Mouse (Mus musculus): ENCODE measurements around the gene Adamts17. TPM values are rescaled to one million over a fixed set of nuclear protein-coding genes. Genes with fewer than 3 reads are reported as not detected.

The Adamts17 gene
- polyA plus RNA-seq, 1 experiment from 2014 or later = 4.6 TPM

- Histone ChIP-seq H3K27me3 (ENCODE audit: control insufficient read depth, insufficient read depth, low read length) (no peaks in the 10 kb centered on the region), H3K4me3 (ENCODE audit: control insufficient read depth in 1 of 2, insufficient read depth in 1 of 2, low read depth in 1 of 2, low read length in 2 of 2) (no peak overlapping the region), H3K9ac (ENCODE audit: low read length) (no peak overlapping the region), H3K4me2 (ENCODE audit: low read length) (no peak overlapping the region), H3K4me1 (ENCODE audit: control insufficient read depth in 2 of 2, insufficient read depth in 2 of 2, low read length in 2 of 2) (no peaks in the 10 kb centered on the region; a peak in 1 of 4 replicates), H3K27ac (replicated peaks in 1 of 2; ENCODE audit: control insufficient read depth in 1 of 2, insufficient read depth in 1 of 2, low read depth in 2 of 2, low read length in 2 of 2) (no peak overlapping the region), H3K9me3 (ENCODE audit: control insufficient read depth, low read length) (no peaks in the 10 kb centered on the region), H3K36me3 (ENCODE audit: control insufficient read depth, insufficient read depth, low read length) (no peaks in the 10 kb centered on the region)
- WGBS = 69% methylated on average over 3 of the region's 3 CpGs
- ATAC-seq (ENCODE audit: insufficient number of reproducible peaks, insufficient read depth, low FRiP score, low read depth) = no peak
These were observed 150.0 kb downstream of the Adamts17 start for GRCm38 (mm10) chr7:66989357-66990045.

GRCm38 (mm10) chr7:66998821-66999220, 159.3 kb downstream of the Adamts17 start:
- WGBS = 59% methylated on average over 6 of the region's 6 CpGs
- H3K4me2 ChIP-seq (ENCODE audit: low read length) = no peak overlapping the region
- ATAC-seq (ENCODE audit: insufficient number of reproducible peaks, insufficient read depth, low FRiP score, low read depth) = no peak
- H3K36me3 ChIP-seq (ENCODE audit: control insufficient read depth, insufficient read depth, low read length) = no peaks in the 10 kb centered on the region
- H3K4me1 ChIP-seq (ENCODE audit: control insufficient read depth in 2 of 2, insufficient read depth in 2 of 2, low read length in 2 of 2) = 0 out of 4 replicates have a peak, but pooled peaks cover 0 to 4% of the 10 kb centered on the region in 2 experiments
- H3K9me3 ChIP-seq (ENCODE audit: control insufficient read depth, low read length) = no peaks in the 10 kb centered on the region
- H3K27ac ChIP-seq (replicated peaks in 1 of 2; ENCODE audit: control insufficient read depth in 1 of 2, insufficient read depth in 1 of 2, low read depth in 2 of 2, low read length in 2 of 2) = no peak overlapping the region
- H3K27me3 ChIP-seq (ENCODE audit: control insufficient read depth, insufficient read depth, low read length) = no peaks in the 10 kb centered on the region
- no peak overlapping the region for H3K4me3 ChIP-seq (ENCODE audit: control insufficient read depth in 1 of 2, insufficient read depth in 1 of 2, low read depth in 1 of 2, low read length in 2 of 2)
- H3K9ac ChIP-seq (ENCODE audit: low read length) = no peak overlapping the region

GRCm38 (mm10) chr7:67003648-67004047, 164.1 kb downstream of the Adamts17 start:
- Histone ChIP-seq H3K9me3 (ENCODE audit: control insufficient read depth, low read length) (peaks cover 10% of the 10 kb centered on the region), H3K36me3 (ENCODE audit: control insufficient read depth, insufficient read depth, low read length) (no peaks in the 10 kb centered on the region), H3K4me2 (ENCODE audit: low read length) (no peak overlapping the region), H3K27ac (replicated peaks in 1 of 2; ENCODE audit: control insufficient read depth in 1 of 2, insufficient read depth in 1 of 2, low read depth in 2 of 2, low read length in 2 of 2) (no peak overlapping the region), H3K9ac (ENCODE audit: low read length) (no peak overlapping the region), H3K27me3 (ENCODE audit: control insufficient read depth, insufficient read depth, low read length) (no peaks in the 10 kb centered on the region), H3K4me1 (ENCODE audit: control insufficient read depth in 2 of 2, insufficient read depth in 2 of 2, low read length in 2 of 2) (0 out of 4 replicates have a peak, but pooled peaks cover 0 to 3% of the 10 kb centered on the region in 2 experiments), H3K4me3 (ENCODE audit: control insufficient read depth in 1 of 2, insufficient read depth in 1 of 2, low read depth in 1 of 2, low read length in 2 of 2) (no peak overlapping the region)
- WGBS = 77% methylated on average over 1 of the region's 1 CpGs
- no peak for ATAC-seq (ENCODE audit: insufficient number of reproducible peaks, insufficient read depth, low FRiP score, low read depth)

GRCm38 (mm10) chr7:67004220-67004619, 164.7 kb downstream of the Adamts17 start:
- WGBS = 94% methylated on average over 5 of the region's 5 CpGs
- H3K4me3 ChIP-seq (ENCODE audit: control insufficient read depth in 1 of 2, insufficient read depth in 1 of 2, low read depth in 1 of 2, low read length in 2 of 2) = no peak overlapping the region
- no peak for ATAC-seq (ENCODE audit: insufficient number of reproducible peaks, insufficient read depth, low FRiP score, low read depth)
- H3K36me3 ChIP-seq (ENCODE audit: control insufficient read depth, insufficient read depth, low read length) = no peaks in the 10 kb centered on the region
- no peak overlapping the region for H3K27ac ChIP-seq (replicated peaks in 1 of 2; ENCODE audit: control insufficient read depth in 1 of 2, insufficient read depth in 1 of 2, low read depth in 2 of 2, low read length in 2 of 2)
- H3K9ac ChIP-seq (ENCODE audit: low read length) = no peak overlapping the region
- no peaks in the 10 kb centered on the region for H3K27me3 ChIP-seq (ENCODE audit: control insufficient read depth, insufficient read depth, low read length)
- no peaks in the 10 kb centered on the region for H3K4me1 ChIP-seq (ENCODE audit: control insufficient read depth in 2 of 2, insufficient read depth in 2 of 2, low read length in 2 of 2)
- no peak overlapping the region for H3K4me2 ChIP-seq (ENCODE audit: low read length)
- H3K9me3 ChIP-seq (ENCODE audit: control insufficient read depth, low read length) = peaks cover 13% of the 10 kb centered on the region

- Histone ChIP-seq H3K27ac (replicated peaks in 1 of 2; ENCODE audit: control insufficient read depth in 1 of 2, insufficient read depth in 1 of 2, low read depth in 2 of 2, low read length in 2 of 2) (no peak overlapping the region), H3K27me3 (ENCODE audit: control insufficient read depth, insufficient read depth, low read length) (no peaks in the 10 kb centered on the region)
- no peak for ATAC-seq (ENCODE audit: insufficient number of reproducible peaks, insufficient read depth, low FRiP score, low read depth)
These were observed 170.3 kb downstream of the Adamts17 start for GRCm38 (mm10) chr7:67009841-67010240.

GRCm38 (mm10) chr7:67012011-67012751, 172.6 kb downstream of the Adamts17 start:
- Histone ChIP-seq H3K9ac (ENCODE audit: low read length) (no peak overlapping the region), H3K9me3 (ENCODE audit: control insufficient read depth, low read length) (peaks cover 13% of the 10 kb centered on the region), H3K4me1 (ENCODE audit: control insufficient read depth in 2 of 2, insufficient read depth in 2 of 2, low read length in 2 of 2) (peaks cover 18 to 30% of the 10 kb centered on the region in 2 experiments), H3K27ac (replicated peaks in 1 of 2; ENCODE audit: control insufficient read depth in 1 of 2, insufficient read depth in 1 of 2, low read depth in 2 of 2, low read length in 2 of 2) (0 out of 4 replicates have a peak overlapping the region, but pooled peaks of 1 of the 2 experiments have one; percentile 62), H3K27me3 (ENCODE audit: control insufficient read depth, insufficient read depth, low read length) (no peaks in the 10 kb centered on the region), H3K4me2 (ENCODE audit: low read length) (no peak overlapping the region), H3K36me3 (ENCODE audit: control insufficient read depth, insufficient read depth, low read length) (no peaks in the 10 kb centered on the region), H3K4me3 (ENCODE audit: control insufficient read depth in 1 of 2, insufficient read depth in 1 of 2, low read depth in 1 of 2, low read length in 2 of 2) (no peak overlapping the region)
- ATAC-seq (ENCODE audit: insufficient number of reproducible peaks, insufficient read depth, low FRiP score, low read depth) = peak; percentile 64; the same call in 1 of the 2 replicates
- 21% methylated on average over 12 of the region's 12 CpGs for WGBS

More at GRCm38 (mm10) chr7:67009841-67010240, 170.3 kb downstream of the Adamts17 start:
- H3K4me3 ChIP-seq (ENCODE audit: control insufficient read depth in 1 of 2, insufficient read depth in 1 of 2, low read depth in 1 of 2, low read length in 2 of 2) = no peak overlapping the region
- H3K9me3 ChIP-seq (ENCODE audit: control insufficient read depth, low read length) = peaks cover 13% of the 10 kb centered on the region
- no peaks in the 10 kb centered on the region for H3K36me3 ChIP-seq (ENCODE audit: control insufficient read depth, insufficient read depth, low read length)
- no peak overlapping the region for H3K4me2 ChIP-seq (ENCODE audit: low read length)
- H3K4me1 ChIP-seq (ENCODE audit: control insufficient read depth in 2 of 2, insufficient read depth in 2 of 2, low read length in 2 of 2) = peaks cover 18 to 30% of the 10 kb centered on the region in 2 experiments
- 88% methylated on average over 5 of the region's 5 CpGs for WGBS
- no peak overlapping the region for H3K9ac ChIP-seq (ENCODE audit: low read length)

- no peak overlapping the region for H3K4me2 ChIP-seq (ENCODE audit: low read length)
- H3K27ac ChIP-seq (replicated peaks in 1 of 2; ENCODE audit: control insufficient read depth in 1 of 2, insufficient read depth in 1 of 2, low read depth in 2 of 2, low read length in 2 of 2) = peak overlapping the region; percentile 33 to 62
- H3K9ac ChIP-seq (ENCODE audit: low read length) = peak overlapping the region; percentile 2; the same call in 1 of the 2 replicates
- H3K4me1 ChIP-seq (ENCODE audit: control insufficient read depth in 2 of 2, insufficient read depth in 2 of 2, low read length in 2 of 2) = peaks cover 18 to 30% of the 10 kb centered on the region in 2 experiments
- 39% methylated on average over 12 of the region's 12 CpGs for whole genome bisulfite sequencing
- no peak overlapping the region for H3K4me3 ChIP-seq (ENCODE audit: control insufficient read depth in 1 of 2, insufficient read depth in 1 of 2, low read depth in 1 of 2, low read length in 2 of 2)
- ATAC-seq (ENCODE audit: insufficient number of reproducible peaks, insufficient read depth, low FRiP score, low read depth) = no peak
- H3K36me3 ChIP-seq (ENCODE audit: control insufficient read depth, insufficient read depth, low read length) = no peaks in the 10 kb centered on the region
- peaks cover 6% of the 10 kb centered on the region for H3K9me3 ChIP-seq (ENCODE audit: control insufficient read depth, low read length)
- no peaks in the 10 kb centered on the region for H3K27me3 ChIP-seq (ENCODE audit: control insufficient read depth, insufficient read depth, low read length)
These were observed 173.8 kb downstream of the Adamts17 start for GRCm38 (mm10) chr7:67013211-67013895.
